Mouse (Mus musculus): ENCODE data around the gene Tgfb1. TPM values are rescaled to one million over a fixed set of nuclear protein-coding genes. Genes with fewer than 3 reads are reported as not detected.

Tgfb1 gene
- polyA plus RNA-seq, 1 experiment from 2014 or later: 6.1 TPM

DNA sequence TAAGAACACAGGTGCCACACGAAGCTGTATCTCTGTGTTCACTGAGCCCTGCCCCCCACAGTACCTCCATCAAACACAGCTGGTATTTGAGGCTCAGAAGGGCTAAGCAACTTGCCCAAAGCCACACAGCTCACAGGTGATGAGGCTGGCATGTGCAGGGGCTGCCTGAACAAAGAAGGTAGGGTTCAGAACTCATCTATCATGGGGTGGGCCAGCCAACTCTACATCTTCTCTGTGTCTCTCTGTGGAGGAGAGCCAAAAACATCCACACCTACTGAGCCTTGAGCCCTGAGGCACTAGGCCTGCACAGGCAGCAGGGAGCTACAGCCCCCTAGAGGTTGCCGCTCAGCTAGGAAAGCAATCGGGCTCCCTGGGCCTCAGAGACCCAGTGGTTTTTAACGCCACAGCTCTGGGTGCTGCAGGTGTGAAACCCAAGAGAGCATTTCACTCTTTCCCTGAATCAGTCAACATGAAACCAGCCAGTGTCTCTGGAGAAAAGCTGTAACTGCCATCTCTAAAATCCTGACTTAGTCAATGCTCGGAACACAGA lies 39.2 kb upstream of the Tgfb1 start:
- H3K4me1 ChIP-seq (ENCODE audit: insufficient read depth): peaks cover 32% of the 10 kb centered on the region
- peaks cover 5% of the 10 kb centered on the region; the same call in 1 of the 2 replicates for H3K36me3 ChIP-seq (replicated peaks; ENCODE audit: insufficient read depth, low read length)
- TF ChIP-seq EP300 (IDR thresholded peaks at IDR 0.05; ENCODE audit: low read depth) (peak; percentile 15; the same call in 1 of the 2 replicates), CTCF (IDR thresholded peaks at IDR 0.05; ENCODE audit: low read depth) (peak; percentile 67)
- peak; percentile 59 for ATAC-seq
- H3K27me3 ChIP-seq (ENCODE audit: insufficient read depth, low read length): no peaks in the 10 kb centered on the region
- WGBS (ENCODE audit: insufficient replicate concordance): 39% methylated on average over 5 of the region's 5 CpGs
- peak; percentile 62 for DNase-seq
- H3K9ac ChIP-seq (replicated peaks): no peak overlapping the region
- no peak overlapping the region for H3K4me2 ChIP-seq (ENCODE audit: low read depth, low read length)
- H3K9me3 ChIP-seq (ENCODE audit: low read length): no peaks in the 10 kb centered on the region
- no peak overlapping the region for H3K4me3 ChIP-seq (ENCODE audit: low read depth, low read length)
- H3K27ac ChIP-seq (ENCODE audit: low read depth): peak overlapping the region; percentile 69

DNA sequence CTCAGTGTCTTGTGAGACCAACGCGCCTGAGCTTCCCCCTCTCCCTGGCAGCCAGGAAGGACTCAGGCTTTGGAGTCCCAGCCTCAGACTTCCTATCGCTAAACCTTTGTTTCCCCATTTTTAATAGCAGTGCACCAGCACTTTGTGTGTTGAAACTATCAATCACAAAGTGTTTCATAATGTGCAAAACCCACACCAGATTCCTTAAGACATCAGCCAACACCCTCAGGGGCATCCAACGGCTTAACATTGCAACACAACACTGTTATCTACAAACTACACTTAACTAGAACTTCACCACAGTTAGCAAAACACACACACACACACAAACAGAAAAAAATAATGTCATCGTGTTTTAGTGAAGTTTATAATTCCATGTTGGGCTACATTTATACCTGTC lies 37.0 kb upstream of the Tgfb1 start:
- ATAC-seq (0 out of 2 replicates have a peak, but pooled peaks have one; percentile 9), DNase-seq (no peak)
- Histone ChIP-seq H3K9me3 (ENCODE audit: low read length) (no peaks in the 10 kb centered on the region), H3K36me3 (replicated peaks; ENCODE audit: insufficient read depth, low read length) (peaks cover 5% of the 10 kb centered on the region; the same call in 1 of the 2 replicates), H3K4me2 (ENCODE audit: low read depth, low read length) (no peak overlapping the region), H3K27me3 (ENCODE audit: insufficient read depth, low read length) (no peaks in the 10 kb centered on the region), H3K9ac (replicated peaks) (no peak overlapping the region), H3K4me3 (ENCODE audit: low read depth, low read length) (no peak overlapping the region), H3K4me1 (ENCODE audit: insufficient read depth) (peaks cover 29% of the 10 kb centered on the region), H3K27ac (ENCODE audit: low read depth) (peak overlapping the region; percentile 69)
- WGBS (ENCODE audit: insufficient replicate concordance): 16% methylated on average over 5 of the region's 5 CpGs
- TF ChIP-seq CTCF (IDR thresholded peaks at IDR 0.05; ENCODE audit: low read depth) (no peak), EP300 (IDR thresholded peaks at IDR 0.05; ENCODE audit: low read depth) (no peak)

DNA sequence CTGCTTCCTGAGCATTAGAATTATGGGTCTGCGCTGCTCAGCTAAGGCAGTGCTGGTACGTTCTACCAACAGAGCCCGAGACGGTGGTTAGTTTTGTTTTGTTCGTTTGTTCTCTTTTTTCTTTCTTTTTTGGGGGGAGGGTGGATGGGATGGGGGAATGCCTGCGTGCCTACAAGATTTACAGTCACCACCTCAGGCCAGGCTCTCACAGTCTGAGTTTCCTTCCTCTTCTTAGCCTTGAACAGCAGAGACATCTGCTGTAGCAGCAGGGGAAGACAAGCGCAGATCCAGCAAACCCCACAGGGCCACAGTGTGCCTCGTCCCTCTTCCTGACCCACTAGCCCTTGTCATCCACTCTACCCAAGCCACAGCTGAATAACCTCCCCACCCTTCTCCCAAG lies 35.5 kb upstream of the Tgfb1 start:
- Histone ChIP-seq H3K9me3 (ENCODE audit: low read length) (no peaks in the 10 kb centered on the region), H3K9ac (replicated peaks) (0 out of 2 replicates have a peak overlapping the region, but pooled peaks have one; percentile 19), H3K4me1 (ENCODE audit: insufficient read depth) (peaks cover 27% of the 10 kb centered on the region), H3K27me3 (ENCODE audit: insufficient read depth, low read length) (no peaks in the 10 kb centered on the region), H3K27ac (ENCODE audit: low read depth) (peak overlapping the region; percentile 72), H3K4me2 (ENCODE audit: low read depth, low read length) (peak overlapping the region; percentile 55), H3K36me3 (replicated peaks; ENCODE audit: insufficient read depth, low read length) (peaks cover 3% of the 10 kb centered on the region; the same call in 1 of the 2 replicates), H3K4me3 (ENCODE audit: low read depth, low read length) (no peak overlapping the region)
- DNase-seq (no peak), ATAC-seq (no peak)
- WGBS (ENCODE audit: insufficient replicate concordance): 34% methylated on average over 8 of the region's 8 CpGs
- TF ChIP-seq CTCF (IDR thresholded peaks at IDR 0.05; ENCODE audit: low read depth) (peak; percentile 59), EP300 (IDR thresholded peaks at IDR 0.05; ENCODE audit: low read depth) (no peak)

DNA sequence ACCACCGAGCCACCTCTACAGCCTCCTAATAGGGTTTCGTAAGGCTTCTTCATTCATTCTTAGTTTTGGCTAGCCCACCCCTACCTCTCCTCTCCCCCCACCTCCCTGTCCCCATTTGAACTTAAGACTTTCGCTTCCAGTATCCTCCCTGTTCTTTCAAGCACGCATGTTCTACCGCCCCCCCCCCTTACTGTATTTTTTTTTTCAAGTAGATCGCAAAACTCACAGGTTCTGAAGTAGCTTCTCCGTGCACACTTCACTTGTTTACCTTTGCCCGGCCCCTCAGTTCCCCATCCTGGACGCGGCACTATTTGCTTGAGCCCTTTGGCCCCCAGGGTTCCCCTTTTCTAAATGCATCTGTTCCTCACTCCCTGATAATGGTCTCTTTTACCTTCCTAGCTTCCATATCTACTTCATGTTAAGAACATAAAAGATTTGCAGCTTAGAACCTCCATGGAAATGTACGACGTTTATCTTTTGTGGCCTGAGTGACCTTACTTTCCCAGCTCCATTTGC lies 34.5 kb upstream of the Tgfb1 start:
- Histone ChIP-seq H3K4me1 (ENCODE audit: insufficient read depth) (peaks cover 29% of the 10 kb centered on the region), H3K4me2 (ENCODE audit: low read depth, low read length) (peak overlapping the region; percentile 55), H3K36me3 (replicated peaks; ENCODE audit: insufficient read depth, low read length) (no peaks in the 10 kb centered on the region), H3K9ac (replicated peaks) (no peak overlapping the region), H3K27ac (ENCODE audit: low read depth) (peak overlapping the region; percentile 30; the same call in 1 of the 2 replicates), H3K27me3 (ENCODE audit: insufficient read depth, low read length) (no peaks in the 10 kb centered on the region), H3K9me3 (ENCODE audit: low read length) (no peaks in the 10 kb centered on the region), H3K4me3 (ENCODE audit: low read depth, low read length) (no peak overlapping the region)
- no peak for DNase-seq
- no peak for ATAC-seq
- 31% methylated on average over 12 of the region's 12 CpGs for WGBS (ENCODE audit: insufficient replicate concordance)
- no peak for TF ChIP-seq EP300 (IDR thresholded peaks at IDR 0.05; ENCODE audit: low read depth)
- TF ChIP-seq CTCF (IDR thresholded peaks at IDR 0.05; ENCODE audit: low read depth): no peak

DNA sequence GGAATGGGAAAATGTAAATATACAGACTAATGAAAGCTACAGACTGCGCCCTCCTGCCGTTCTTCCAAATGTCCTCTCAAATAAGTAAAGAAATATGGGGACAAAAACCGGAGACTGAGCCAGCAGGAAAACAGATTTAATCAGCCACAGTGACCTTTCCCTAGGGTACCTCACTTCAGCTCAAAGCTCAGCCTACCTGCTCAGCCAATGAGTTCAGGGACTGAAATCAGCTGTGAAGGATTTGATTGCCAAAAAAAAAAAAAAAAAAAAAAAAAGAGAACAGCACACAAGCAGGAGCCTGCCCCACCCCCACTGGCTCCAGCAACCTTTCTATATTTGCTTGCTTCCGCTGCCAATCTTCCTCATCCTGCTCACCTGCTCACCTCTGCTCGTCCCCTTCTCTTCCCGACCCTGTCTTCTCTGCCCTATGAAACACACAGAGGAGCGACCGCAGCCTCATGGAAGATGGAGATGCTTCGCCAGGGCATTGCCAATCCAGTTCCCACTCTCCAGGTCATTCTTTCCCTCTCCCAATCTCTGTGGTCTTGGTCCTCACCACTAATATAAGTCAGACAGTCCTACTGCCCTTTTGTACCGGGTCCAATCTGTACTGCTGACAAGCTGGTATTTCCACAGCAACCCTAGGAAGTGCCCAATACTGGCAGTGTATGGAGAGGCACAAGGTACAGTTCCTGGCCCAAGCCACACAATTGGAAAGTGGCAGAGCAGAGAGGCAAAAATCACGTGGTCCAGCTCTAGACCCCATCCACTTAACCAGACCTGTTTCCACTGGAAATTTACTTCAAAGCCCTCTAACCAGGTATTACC lies 31.0 kb upstream of the Tgfb1 start:
- Histone ChIP-seq H3K27ac (ENCODE audit: low read depth) (peak overlapping the region; percentile 85), H3K9ac (replicated peaks) (peak overlapping the region; percentile 51), H3K4me2 (ENCODE audit: low read depth, low read length) (peak overlapping the region; percentile 96), H3K36me3 (replicated peaks; ENCODE audit: insufficient read depth, low read length) (no peaks in the 10 kb centered on the region), H3K27me3 (ENCODE audit: insufficient read depth, low read length) (no peaks in the 10 kb centered on the region), H3K4me3 (ENCODE audit: low read depth, low read length) (peak overlapping the region; percentile 21; the same call in 1 of the 2 replicates), H3K9me3 (ENCODE audit: low read length) (no peaks in the 10 kb centered on the region), H3K4me1 (ENCODE audit: insufficient read depth) (peaks cover 31% of the 10 kb centered on the region)
- 59% methylated on average over 11 of the region's 11 CpGs for WGBS (ENCODE audit: insufficient replicate concordance)
- DNase-seq (peak; percentile 75), ATAC-seq (peak; percentile 67)
- no peak; the same call in 1 of the 2 replicates for TF ChIP-seq EP300 (IDR thresholded peaks at IDR 0.05; ENCODE audit: low read depth)
- TF ChIP-seq CTCF (IDR thresholded peaks at IDR 0.05; ENCODE audit: low read depth): no peak

DNA sequence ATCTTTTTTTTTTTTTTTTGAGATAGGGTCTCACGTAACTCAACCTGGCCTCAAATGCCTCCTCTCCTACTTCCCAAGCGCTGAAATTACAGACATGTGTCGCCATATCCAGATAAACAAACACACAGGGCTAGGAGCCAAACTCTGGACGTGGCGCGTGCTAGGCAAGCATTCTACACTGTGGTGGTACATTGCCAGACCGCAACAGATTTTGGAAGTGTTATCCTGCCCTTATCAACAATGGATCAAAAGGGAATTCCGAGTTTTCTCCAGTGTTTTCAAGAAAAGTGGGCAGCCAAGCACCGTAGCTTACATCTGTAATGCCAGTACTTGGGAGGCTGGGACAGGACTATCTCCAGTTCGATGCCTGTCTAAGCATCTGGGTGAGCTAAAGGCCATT lies 29.0 kb upstream of the Tgfb1 start:
- Histone ChIP-seq H3K4me1 (ENCODE audit: insufficient read depth) (peaks cover 23% of the 10 kb centered on the region), H3K9ac (replicated peaks) (peak overlapping the region; percentile 69)

More for the DNA sequence above, 29.0 kb upstream of the Tgfb1 start:
- 27% methylated on average over 10 of the region's 10 CpGs for WGBS (ENCODE audit: insufficient replicate concordance)
- no peaks in the 10 kb centered on the region for H3K27me3 ChIP-seq (ENCODE audit: insufficient read depth, low read length)
- TF ChIP-seq CTCF (IDR thresholded peaks at IDR 0.05; ENCODE audit: low read depth) (no peak), EP300 (IDR thresholded peaks at IDR 0.05; ENCODE audit: low read depth) (no peak)
- no peaks in the 10 kb centered on the region for H3K9me3 ChIP-seq (ENCODE audit: low read length)
- DNase-seq (peak; percentile 65), ATAC-seq (0 out of 2 replicates have a peak, but pooled peaks have one; percentile 11)
- H3K4me3 ChIP-seq (ENCODE audit: low read depth, low read length): peak overlapping the region; percentile 79
- H3K36me3 ChIP-seq (replicated peaks; ENCODE audit: insufficient read depth, low read length): peaks cover 1% of the 10 kb centered on the region; the same call in 1 of the 2 replicates
- H3K27ac ChIP-seq (ENCODE audit: low read depth): peak overlapping the region; percentile 85
- H3K4me2 ChIP-seq (ENCODE audit: low read depth, low read length): peak overlapping the region; percentile 96
